Mouse (Mus musculus) liver, postnatal 0 days (tissue): Measurements from ENCODE around the gene Slit2. TPM values are rescaled to one million over a fixed set of nuclear protein-coding genes. Genes with fewer than 3 reads are reported as not detected.
A peak's percentile ranks its signal among the peaks of the same experiment; 100 is the strongest.

Experiments used
- ATAC-seq: fragments of 200-750 bp; cut with Nextera tagmentation; 2 replicates; pipeline ENCODE4 v1.8.0; 2017; ENCODE audit warnings: mild to moderate bottlenecking, moderate library complexity
- DNase-seq: peaks from one replicate; pipeline ENCODE4 v3.0.0-alpha.2; 2016
- H3K27ac ChIP-seq: fragments of 300-500 bp; sonication (generic); 2 replicates; pipeline ENCODE4 v1.5.1; 2014; ENCODE audit warnings: antibody characterized with exemption, moderate library complexity, mild to moderate bottlenecking, low read depth
- H3K27me3 ChIP-seq: fragments of 300-500 bp; sonication (generic); 2 replicates; pipeline ENCODE4 v1.6.1; 2014; ENCODE audit warnings: low read length, control low read depth, mixed read lengths; ENCODE audit not compliant: insufficient read depth
- H3K36me3 ChIP-seq: fragments of 300-500 bp; sonication (generic); replicated peaks from 2 replicates; pipeline ENCODE4 v1.6.1; 2014; ENCODE audit warnings: mild to moderate bottlenecking, control low read depth, low read length, moderate library complexity, mixed read lengths; ENCODE audit not compliant: insufficient read depth
- H3K4me1 ChIP-seq: fragments of 300-500 bp; sonication (generic); 2 replicates; pipeline ENCODE4 v1.6.1; 2014; ENCODE audit warnings: antibody characterized with exemption, mild to moderate bottlenecking, control low read depth; ENCODE audit not compliant: insufficient read depth
- H3K4me2 ChIP-seq: fragments of 300-500 bp; sonication (generic); 2 replicates; pipeline ENCODE4 v1.6.1; 2014; ENCODE audit warnings: low read depth, mild to moderate bottlenecking, low read length, moderate library complexity, mixed read lengths
- H3K4me3 ChIP-seq: fragments of 300-500 bp; sonication (generic); 2 replicates; pipeline ENCODE4 v1.5.1; 2014; ENCODE audit warnings: low read depth, low read length
- H3K9ac ChIP-seq: fragments of 300-500 bp; sonication (generic); replicated peaks from 2 replicates; pipeline ENCODE4 v1.6.1; 2014; ENCODE audit warnings: mild to moderate bottlenecking, moderate library complexity
- H3K9me3 ChIP-seq: fragments of 300-500 bp; sonication (generic); 2 replicates; pipeline ENCODE4 v1.6.1; 2016; ENCODE audit warnings: mild to moderate bottlenecking, control low read depth, low read length, mixed read lengths
- CTCF ChIP-seq: sonication (generic); IDR thresholded peaks from 2 replicates; pipeline ENCODE4 v1.5.1; 2016; ENCODE audit warnings: antibody characterized with exemption, low read depth
- EP300 ChIP-seq: IDR thresholded peaks from 2 replicates; pipeline ENCODE4 v1.6.1; 2016; ENCODE audit warnings: antibody characterized with exemption, low read depth, mild to moderate bottlenecking
- WGBS: fragments of 180-500 bp; shearing (Covaris S2); extraction: QIAGEN DNeasy Blood & Tissue Kit; methylation state at CpG from one replicate; pipeline ENCODE4 v1.1.7; 2014; ENCODE audit not compliant: insufficient replicate concordance; 5-methylcytosine and 5-hydroxymethylcytosine counted together
- polyA plus RNA-seq: library from polyadenylated mRNA; unstranded; fragments of >200 nt; fragmentation: Nextera tagmentation; extraction: Ambion mirVana; gene quantifications from 2 replicates; pipeline ENCODE4 v1.2.1, GENCODE M21; 2015

Slit2 gene
- polyA plus RNA-seq, 1 experiment from 2014 or later, result 0.23 TPM

GRCm38 (mm10) chr5:48081223-48081881, 98.4 kb downstream of the Slit2 start:
- H3K36me3 ChIP-seq, result no peaks in the 10 kb centered on the region
- 72% methylated on average over 8 of the region's 8 CpGs for WGBS
- H3K27ac ChIP-seq, result no peak overlapping the region
- no peak for DNase-seq
- H3K4me1 ChIP-seq, result no peaks in the 10 kb centered on the region
- no peak overlapping the region for H3K9ac ChIP-seq
- no peaks in the 10 kb centered on the region for H3K27me3 ChIP-seq
- no peaks in the 10 kb centered on the region for H3K9me3 ChIP-seq
- H3K4me3 ChIP-seq, result no peak overlapping the region
- no peak overlapping the region for H3K4me2 ChIP-seq
- ATAC-seq, result no peak
- no peak for TF ChIP-seq EP300
- no peak for TF ChIP-seq CTCF

GRCm38 (mm10) chr5:48113400-48113799, 130.5 kb downstream of the Slit2 start:
- H3K27me3 ChIP-seq, result no peaks in the 10 kb centered on the region
- ATAC-seq (no peak), DNase-seq (no peak)
- H3K36me3 ChIP-seq, result no peaks in the 10 kb centered on the region
- no peak overlapping the region for H3K4me3 ChIP-seq
- no peaks in the 10 kb centered on the region for H3K9me3 ChIP-seq
- no peak overlapping the region for H3K4me2 ChIP-seq
- no peak overlapping the region for H3K9ac ChIP-seq
- H3K27ac ChIP-seq, result no peak overlapping the region
- 45% methylated on average over 1 of the region's 1 CpGs for WGBS
- H3K4me1 ChIP-seq, result no peaks in the 10 kb centered on the region
- TF ChIP-seq CTCF (peak; percentile 24; the same call in 1 of the 2 replicates), EP300 (no peak)

GRCm38 (mm10) chr5:48114969-48115537, 132.1 kb downstream of the Slit2 start:
- WGBS, result 43% methylated on average over 4 of the region's 4 CpGs
- Histone ChIP-seq H3K36me3 (no peaks in the 10 kb centered on the region), H3K27me3 (no peaks in the 10 kb centered on the region), H3K27ac (no peak overlapping the region), H3K9me3 (no peaks in the 10 kb centered on the region), H3K4me3 (no peak overlapping the region), H3K9ac (no peak overlapping the region), H3K4me2 (no peak overlapping the region), H3K4me1 (no peaks in the 10 kb centered on the region)
- ATAC-seq (no peak), DNase-seq (no peak)
- no peak for TF ChIP-seq CTCF
- TF ChIP-seq EP300, result no peak

- Histone ChIP-seq H3K9me3 (no peaks in the 10 kb centered on the region), H3K27me3 (no peaks in the 10 kb centered on the region), H3K36me3 (no peaks in the 10 kb centered on the region), H3K27ac (no peak overlapping the region), H3K4me3 (no peak overlapping the region), H3K4me2 (no peak overlapping the region), H3K9ac (no peak overlapping the region), H3K4me1 (no peaks in the 10 kb centered on the region)
- DNase-seq, result no peak
- 86% methylated on average over 5 of the region's 5 CpGs for WGBS
- TF ChIP-seq EP300 (no peak), CTCF (no peak)
- ATAC-seq, result no peak
Measured at GRCm38 (mm10) chr5:48122651-48123050, 139.7 kb downstream of the Slit2 start.

DNA sequence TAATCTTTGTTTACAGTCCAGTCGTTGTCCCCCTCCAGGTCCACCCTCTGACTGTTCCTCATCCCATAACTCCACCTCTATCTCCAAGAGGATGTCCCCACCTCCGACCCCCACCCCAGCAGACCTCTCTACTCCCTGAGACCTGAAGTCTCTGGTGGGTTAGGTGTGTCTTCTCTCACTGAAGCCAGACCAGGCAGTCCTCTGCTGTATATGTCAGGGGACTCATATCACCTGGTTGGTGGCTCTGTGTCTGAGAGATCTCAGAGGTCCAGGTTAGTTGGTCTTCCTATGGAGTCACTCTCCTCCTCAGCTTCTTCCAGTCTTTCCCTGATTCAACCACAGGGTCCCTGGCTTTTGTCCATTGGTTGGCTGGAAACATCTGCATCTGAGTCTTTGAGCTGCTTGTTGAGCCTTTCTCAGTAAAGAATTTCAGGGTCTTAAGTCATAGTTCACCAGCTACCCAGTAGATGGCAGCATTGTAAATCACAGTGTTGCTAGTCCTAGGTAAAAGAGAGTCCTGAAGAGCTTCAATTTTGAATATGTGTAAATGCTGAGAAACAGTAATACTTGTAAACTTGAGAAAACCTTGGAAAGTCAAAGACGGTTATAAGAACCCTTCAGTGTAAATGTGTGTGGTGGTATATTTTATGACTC, 143.0 kb downstream of the Slit2 start:
- Histone ChIP-seq H3K4me1 (no peaks in the 10 kb centered on the region), H3K4me3 (no peak overlapping the region), H3K4me2 (no peak overlapping the region), H3K27ac (no peak overlapping the region), H3K9me3 (no peaks in the 10 kb centered on the region), H3K9ac (no peak overlapping the region), H3K27me3 (no peaks in the 10 kb centered on the region), H3K36me3 (no peaks in the 10 kb centered on the region)
- ATAC-seq, result no peak
- WGBS, result 61% methylated on average over 3 of the region's 3 CpGs
- no peak for DNase-seq
- TF ChIP-seq EP300 (no peak), CTCF (peak; percentile 57)

- 70% methylated on average over 4 of the region's 4 CpGs for WGBS
- Histone ChIP-seq H3K4me2 (no peak overlapping the region), H3K27me3 (no peaks in the 10 kb centered on the region), H3K36me3 (no peaks in the 10 kb centered on the region), H3K9me3 (no peaks in the 10 kb centered on the region), H3K4me3 (no peak overlapping the region), H3K27ac (no peak overlapping the region), H3K4me1 (no peaks in the 10 kb centered on the region), H3K9ac (no peak overlapping the region)
- TF ChIP-seq EP300, result no peak
- no peak for TF ChIP-seq CTCF
- DNase-seq (no peak), ATAC-seq (no peak)
Measured at GRCm38 (mm10) chr5:48129981-48130380, 147.0 kb downstream of the Slit2 start.
